Mouse (Mus musculus) limb, embryonic 10.5 days (tissue): ENCODE results near the gene Bola2. TPM values are rescaled to one million over a fixed set of nuclear protein-coding genes. Genes with fewer than 3 reads are reported as not detected.

Source experiments
- DNase-seq: peaks from one replicate; pipeline ENCODE4 v3.0.0-alpha.2; 2017; ENCODE audit warnings: low spot score
- H3K27ac ChIP-seq: fragments of 300-500 bp; sonication (generic); 2 replicates; pipeline ENCODE4 v1.5.1; 2016; ENCODE audit warnings: mild to moderate bottlenecking
- H3K27me3 ChIP-seq: fragments of 300-500 bp; sonication (generic); 2 replicates; pipeline ENCODE4 v1.6.1; 2016; ENCODE audit warnings: low read depth, mild to moderate bottlenecking; ENCODE audit not compliant: poor library complexity, severe bottlenecking
- H3K36me3 ChIP-seq: fragments of 300-500 bp; sonication (generic); 2 replicates; pipeline ENCODE4 v1.6.1; 2016; ENCODE audit warnings: mild to moderate bottlenecking, moderate library complexity
- H3K4me1 ChIP-seq: fragments of 300-500 bp; sonication (generic); 2 replicates; pipeline ENCODE4 v1.6.1; 2016
- H3K4me3 ChIP-seq: fragments of 300-500 bp; sonication (generic); 2 replicates; pipeline ENCODE4 v1.5.1; 2016; ENCODE audit warnings: mild to moderate bottlenecking, moderate library complexity
- H3K9me3 ChIP-seq: fragments of 300-500 bp; sonication (generic); replicated peaks from 2 replicates; pipeline ENCODE4 v1.6.1; 2016; ENCODE audit warnings: mild to moderate bottlenecking
- WGBS: fragments of 180-500 bp; shearing (Covaris S2); methylation state at CpG from one replicate; pipeline ENCODE4 v1.1.7; 2016; 5-methylcytosine and 5-hydroxymethylcytosine counted together
- polyA plus RNA-seq: library from polyadenylated mRNA; unstranded; fragments of >200 nt; fragmentation: Nextera tagmentation; extraction: Ambion mirVana; gene quantifications from 2 replicates; pipeline ENCODE4 v1.2.1, GENCODE M21; 2016

The Bola2 gene
- polyA plus RNA-seq, 1 experiment from 2014 or later = 177 TPM

DNA sequence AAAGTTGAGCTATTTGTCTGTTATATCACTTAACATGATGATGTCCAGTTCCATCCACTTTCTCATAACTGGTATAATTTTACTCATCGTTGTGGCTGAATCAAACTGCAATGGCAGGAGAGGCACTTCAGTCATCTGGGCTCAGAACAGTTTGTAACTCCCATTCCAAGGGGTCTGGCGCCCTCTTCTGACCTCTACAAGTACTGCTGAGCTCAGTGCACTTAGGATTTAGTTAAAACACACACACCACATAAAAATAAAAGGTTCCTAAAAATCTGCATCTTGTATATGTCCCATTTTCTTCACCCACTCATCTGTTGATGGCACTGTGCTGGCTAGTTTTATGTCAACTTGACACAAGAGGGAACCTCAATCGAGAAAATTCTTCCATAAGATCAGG, 1.9 kb upstream of the Bola2 start:
- DNase-seq = peak; percentile 77
- Histone ChIP-seq H3K36me3 (peaks cover 46% of the 10 kb centered on the region), H3K27me3 (no peaks in the 10 kb centered on the region), H3K9me3 (no peaks in the 10 kb centered on the region), H3K27ac (no peak overlapping the region), H3K4me3 (no peak overlapping the region), H3K4me1 (peaks cover 20% of the 10 kb centered on the region)
- WGBS = 47% methylated on average over 3 of the region's 3 CpGs

- Histone ChIP-seq H3K4me3 (no peak overlapping the region), H3K27ac (no peak overlapping the region), H3K27me3 (no peaks in the 10 kb centered on the region), H3K4me1 (peaks cover 20% of the 10 kb centered on the region), H3K36me3 (peaks cover 50% of the 10 kb centered on the region), H3K9me3 (no peaks in the 10 kb centered on the region)
- DNase-seq = no peak
- WGBS = 93% methylated on average over 7 of the region's 7 CpGs
Measured at GRCm38 (mm10) chr7:126693781-126694180, 1.4 kb upstream of the Bola2 start.

- Histone ChIP-seq H3K27ac (peak overlapping the region; percentile 95; the same call in 1 of the 2 replicates), H3K4me3 (peak overlapping the region; percentile 89), H3K4me1 (peaks cover 20% of the 10 kb centered on the region), H3K36me3 (peaks cover 56% of the 10 kb centered on the region), H3K9me3 (no peaks in the 10 kb centered on the region), H3K27me3 (no peaks in the 10 kb centered on the region)
- WGBS = 58% methylated on average over 10 of the region's 10 CpGs
- no peak for DNase-seq
Measured at GRCm38 (mm10) chr7:126694441-126695051, 655 bp upstream of the Bola2 start.

- Histone ChIP-seq H3K4me1 (peaks cover 25% of the 10 kb centered on the region), H3K27ac (peak within 1 kb of the TSS; percentile 95), H3K4me3 (peak within 1 kb of the TSS; percentile 89), H3K27me3 (no peaks in the 10 kb centered on the region), H3K9me3 (no peaks in the 10 kb centered on the region), H3K36me3 (peaks cover 56% of the 10 kb centered on the region)
- WGBS = under 1% methylated on average over 40 of the region's 40 CpGs
- peak; percentile 97 for DNase-seq
Measured at GRCm38 (mm10) chr7:126695631-126696207, 518 bp downstream of the Bola2 start, which contains the start of gene Slx1b. TSS of gene Slx1b (minus strand) at chr7:126695784.

DNA sequence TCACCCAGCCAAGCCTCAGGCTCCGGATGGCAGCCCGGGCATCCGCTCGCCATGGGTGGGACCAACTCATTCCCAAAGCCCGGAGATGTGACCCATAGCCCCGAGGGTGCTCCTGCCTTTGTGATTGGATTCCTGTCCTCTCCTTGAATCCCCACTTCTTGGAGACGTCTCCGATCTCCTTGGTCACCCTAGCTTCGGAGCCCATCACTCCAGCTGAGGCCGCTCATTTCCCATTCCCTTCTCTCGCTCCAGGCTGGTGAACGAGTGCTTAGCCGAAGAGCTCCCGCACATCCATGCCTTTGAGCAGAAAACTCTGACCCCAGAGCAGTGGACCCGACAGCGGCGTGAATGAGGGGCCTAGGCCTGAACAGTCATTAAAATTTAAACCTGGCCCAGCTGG, 1.1 kb downstream of the Bola2 start:
- 2% methylated on average over 17 of the region's 17 CpGs for WGBS
- no peak for DNase-seq
- H3K27ac ChIP-seq = peak overlapping the region; percentile 95

DNA sequence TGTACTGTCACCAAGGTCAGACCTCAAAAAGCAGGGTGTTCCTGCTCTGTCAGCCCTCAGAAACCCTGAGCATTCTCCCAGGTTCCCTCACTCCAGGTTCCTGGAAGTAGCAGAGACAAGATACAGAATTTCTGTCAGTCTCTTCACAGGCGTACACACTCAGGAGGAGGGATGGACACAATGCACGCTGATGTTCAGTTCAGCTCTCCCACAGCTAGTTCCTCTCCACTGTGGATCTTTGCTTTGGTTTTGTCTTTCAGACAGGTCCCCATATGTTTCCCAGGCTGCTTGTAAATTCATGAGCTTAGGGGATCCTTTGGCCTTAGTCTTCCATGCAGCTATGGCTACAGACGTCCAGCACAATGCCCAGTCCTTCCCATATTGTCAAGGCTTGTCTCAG, 1.7 kb downstream of the Bola2 start:
- Histone ChIP-seq H3K4me1 (peaks cover 37% of the 10 kb centered on the region), H3K9me3 (no peaks in the 10 kb centered on the region), H3K27ac (peak overlapping the region; percentile 95; the same call in 1 of the 2 replicates), H3K27me3 (peaks cover 5% of the 10 kb centered on the region), H3K4me3 (peak overlapping the region; percentile 89), H3K36me3 (peaks cover 46% of the 10 kb centered on the region)
- no peak for DNase-seq
- 87% methylated on average over 3 of the region's 3 CpGs for WGBS

More for the DNA sequence above, 1.1 kb downstream of the Bola2 start:
- no peaks in the 10 kb centered on the region for H3K9me3 ChIP-seq
- peaks cover 31% of the 10 kb centered on the region for H3K4me1 ChIP-seq
- H3K4me3 ChIP-seq = peak overlapping the region; percentile 89
- H3K27me3 ChIP-seq = no peaks in the 10 kb centered on the region
- H3K36me3 ChIP-seq = peaks cover 52% of the 10 kb centered on the region

GRCm38 (mm10) chr7:126697838-126698237, 2.6 kb downstream of the Bola2 start:
- Histone ChIP-seq H3K4me1 (peaks cover 40% of the 10 kb centered on the region), H3K27ac (no peak overlapping the region), H3K9me3 (no peaks in the 10 kb centered on the region), H3K4me3 (no peak overlapping the region; the same call in 1 of the 2 replicates), H3K36me3 (peaks cover 40% of the 10 kb centered on the region), H3K27me3 (peaks cover 14% of the 10 kb centered on the region)
- no peak for DNase-seq
- WGBS = 94% methylated on average over 8 of the region's 8 CpGs

DNA sequence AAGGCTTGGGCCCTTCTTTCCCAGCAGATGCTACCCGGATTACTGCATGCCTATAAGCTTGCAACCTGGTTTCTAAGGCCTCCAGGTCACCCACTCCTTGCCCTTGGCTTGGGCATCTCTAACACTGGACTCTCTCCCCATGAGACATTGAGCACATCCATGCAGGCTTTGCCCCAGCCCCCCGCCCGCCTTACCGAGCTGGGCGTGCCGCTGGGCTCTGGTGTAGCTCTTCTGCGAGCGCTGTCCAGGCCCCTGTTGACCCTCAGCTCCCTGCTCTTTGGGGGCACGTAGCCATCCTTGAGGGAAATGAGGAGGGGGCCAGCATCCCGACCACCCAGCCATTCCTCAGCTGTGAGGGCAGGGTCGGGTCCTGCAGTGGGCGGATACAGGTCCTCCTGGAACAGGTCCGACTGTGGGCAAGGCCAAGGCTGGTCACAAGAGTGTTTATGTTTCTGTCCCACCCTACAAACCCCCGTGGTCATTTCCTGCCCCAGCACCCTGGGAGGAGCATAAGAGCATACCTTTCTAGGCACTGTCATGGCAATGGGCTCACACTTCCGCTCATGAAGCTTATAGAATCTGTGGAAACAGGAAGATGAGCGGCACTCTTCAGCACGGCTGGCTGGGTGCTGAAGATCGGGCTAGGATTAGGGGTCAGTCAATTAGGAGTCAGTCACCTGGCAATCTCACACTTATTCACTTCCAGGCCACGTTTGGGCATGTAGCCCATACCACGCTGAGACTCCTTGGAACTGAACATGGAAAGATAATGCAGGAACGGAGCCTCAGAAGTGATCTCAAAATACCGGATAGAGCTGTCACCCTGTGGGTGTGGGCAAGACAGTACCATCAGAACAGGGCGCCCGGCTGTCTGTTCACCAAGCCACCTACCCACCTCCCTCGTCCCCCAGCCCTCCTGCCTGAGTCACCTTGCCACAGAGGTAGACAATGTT, 5.1 kb downstream of the Bola2 start:
- H3K27me3 ChIP-seq = peaks cover 39% of the 10 kb centered on the region
- 87% methylated on average over 25 of the region's 25 CpGs for WGBS
- no peaks in the 10 kb centered on the region for H3K9me3 ChIP-seq
- 0 out of 2 replicates have a peak overlapping the region, but pooled peaks have one; percentile 44 for H3K27ac ChIP-seq
- H3K4me3 ChIP-seq = 0 out of 2 replicates have a peak overlapping the region, but pooled peaks have one; percentile 16
- peaks cover 53% of the 10 kb centered on the region for H3K4me1 ChIP-seq
- H3K36me3 ChIP-seq = peaks cover 40% of the 10 kb centered on the region
- DNase-seq = no peak

GRCm38 (mm10) chr7:126701070-126701469, 5.9 kb downstream of the Bola2 start:
- DNase-seq = peak; percentile 92
- WGBS = 3% methylated on average over 11 of the region's 11 CpGs
- no peaks in the 10 kb centered on the region for H3K9me3 ChIP-seq
- peaks cover 40% of the 10 kb centered on the region for H3K36me3 ChIP-seq
- H3K4me3 ChIP-seq = 0 out of 2 replicates have a peak overlapping the region, but pooled peaks have one; percentile 16
- H3K27ac ChIP-seq = 0 out of 2 replicates have a peak overlapping the region, but pooled peaks have one; percentile 44
- H3K27me3 ChIP-seq = peaks cover 46% of the 10 kb centered on the region
- H3K4me1 ChIP-seq = peaks cover 53% of the 10 kb centered on the region

- H3K9me3 ChIP-seq = no peaks in the 10 kb centered on the region
- DNase-seq = no peak
- peaks cover 52% of the 10 kb centered on the region for H3K27me3 ChIP-seq
- peaks cover 46% of the 10 kb centered on the region for H3K4me1 ChIP-seq
- H3K27ac ChIP-seq = 0 out of 2 replicates have a peak overlapping the region, but pooled peaks have one; percentile 20
- H3K4me3 ChIP-seq = 0 out of 2 replicates have a peak overlapping the region, but pooled peaks have one; percentile 16
- 58% methylated on average over 24 of the region's 24 CpGs for WGBS
- H3K36me3 ChIP-seq = peaks cover 40% of the 10 kb centered on the region
Measured at GRCm38 (mm10) chr7:126701559-126702357, 6.6 kb downstream of the Bola2 start.

DNA sequence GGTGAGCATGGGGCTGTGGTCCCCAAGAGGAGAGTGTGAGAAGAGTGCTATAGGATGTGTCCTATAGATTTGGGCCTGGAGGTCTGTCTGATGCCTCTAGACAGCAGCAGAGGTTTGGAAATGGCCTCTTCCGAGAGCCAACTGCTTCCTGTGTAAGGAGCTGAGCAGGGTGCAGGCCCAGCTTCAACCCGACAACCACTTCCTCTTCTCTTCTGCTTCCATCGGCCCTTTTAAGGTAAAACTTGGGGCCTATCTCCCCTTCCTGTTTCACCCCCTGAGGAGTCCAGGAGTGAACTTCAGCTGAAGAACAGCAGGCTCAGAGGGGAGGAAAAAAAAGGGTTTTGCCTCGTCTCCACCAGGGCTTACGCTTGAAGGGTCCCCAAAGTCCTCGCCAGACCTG, 7.2 kb downstream of the Bola2 start:
- DNase-seq = no peak
- Histone ChIP-seq H3K27ac (no peak overlapping the region), H3K4me1 (peaks cover 40% of the 10 kb centered on the region), H3K4me3 (no peak overlapping the region), H3K9me3 (no peaks in the 10 kb centered on the region), H3K36me3 (peaks cover 34% of the 10 kb centered on the region), H3K27me3 (peaks cover 52% of the 10 kb centered on the region)
- 87% methylated on average over 6 of the region's 6 CpGs for WGBS
